Mouse (Mus musculus): ENCODE measurements around the gene Epha8. TPM values are rescaled to one million over a fixed set of nuclear protein-coding genes. Genes with fewer than 3 reads are reported as not detected.

The Epha8 gene
- polyA plus RNA-seq, 1 experiment from 2014 or later: 1.1 TPM

DNA sequence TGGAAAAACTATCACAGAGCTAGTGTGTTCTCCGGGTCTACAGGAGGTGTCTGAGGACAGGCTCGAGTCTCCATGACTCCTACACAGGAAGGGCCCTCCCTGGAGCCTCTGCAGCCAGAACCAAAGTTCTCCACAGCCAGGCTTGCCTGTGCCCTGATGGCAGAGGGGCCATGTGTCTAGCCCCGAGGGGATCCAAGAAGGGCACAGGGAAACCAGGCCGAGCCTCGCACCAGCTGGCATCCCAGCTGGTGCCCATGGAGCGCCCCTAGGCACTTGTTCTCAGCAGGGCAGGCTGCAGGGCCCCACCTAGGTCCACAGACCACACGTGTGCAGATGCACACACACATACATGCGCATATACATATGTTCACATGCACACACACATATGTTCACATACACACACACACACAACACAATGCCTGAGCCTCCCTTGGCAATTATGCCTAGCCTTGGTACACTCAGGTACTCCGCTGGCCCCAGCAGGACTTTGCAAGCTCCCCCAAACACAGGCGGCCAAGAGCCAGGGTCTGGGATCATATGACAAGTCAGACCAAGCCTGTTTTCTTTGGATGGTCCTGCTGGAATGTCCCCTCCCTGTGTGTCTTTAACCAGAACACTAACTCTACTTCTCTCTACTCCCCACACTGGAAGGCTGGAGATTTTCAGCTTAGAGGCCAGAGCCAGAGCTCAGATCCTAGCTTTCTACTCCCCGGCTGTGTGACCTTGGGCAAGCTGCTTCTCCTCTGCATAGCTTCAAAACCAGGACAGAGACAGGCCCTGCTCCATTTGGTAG is 11.9 kb downstream of the Epha8 start:
- Histone ChIP-seq H3K27ac (replicated peaks) (no peak overlapping the region), H3K4me1 (peaks cover 52% of the 10 kb centered on the region)
- WGBS: 77% methylated on average over 11 of the region's 11 CpGs

DNA sequence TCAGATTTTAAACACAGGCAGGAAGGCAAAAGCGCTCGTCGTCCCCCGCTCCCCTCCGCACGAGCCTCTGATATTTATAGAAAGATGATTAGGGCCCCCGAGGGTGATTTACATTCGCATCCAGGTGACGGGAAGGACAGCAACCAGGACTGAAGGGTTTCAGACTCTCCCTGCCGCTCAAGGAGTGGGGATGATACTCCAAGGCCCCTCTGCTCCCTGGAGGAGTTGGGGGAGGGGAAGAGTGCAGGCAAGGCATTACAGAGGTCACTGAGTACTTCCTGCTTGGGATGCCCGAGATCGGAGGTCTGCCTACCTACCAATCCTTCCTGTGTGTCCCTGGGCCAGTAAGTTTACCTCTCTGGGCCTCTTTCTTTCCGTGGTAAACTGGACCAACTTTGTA is 13.4 kb downstream of the Epha8 start:
- DNase-seq (ENCODE audit: low spot score): no peak
- Histone ChIP-seq H3K4me1 (peaks cover 47% of the 10 kb centered on the region), H3K9me3 (no peaks in the 10 kb centered on the region), H3K4me3 (peak overlapping the region; percentile 36; the same call in 1 of the 2 replicates), H3K36me3 (replicated peaks) (no peaks in the 10 kb centered on the region), H3K27ac (replicated peaks) (no peak overlapping the region), H3K27me3 (replicated peaks; ENCODE audit: low read depth, poor library complexity, severe bottlenecking) (peaks cover 88% of the 10 kb centered on the region)
- WGBS: 21% methylated on average over 13 of the region's 13 CpGs

More for the DNA sequence above, 11.9 kb downstream of the Epha8 start:
- no peaks in the 10 kb centered on the region for H3K9me3 ChIP-seq
- DNase-seq (ENCODE audit: low spot score): no peak
- no peak overlapping the region for H3K4me3 ChIP-seq
- H3K27me3 ChIP-seq (replicated peaks; ENCODE audit: low read depth, poor library complexity, severe bottlenecking): peaks cover 92% of the 10 kb centered on the region
- H3K36me3 ChIP-seq (replicated peaks): no peaks in the 10 kb centered on the region

DNA sequence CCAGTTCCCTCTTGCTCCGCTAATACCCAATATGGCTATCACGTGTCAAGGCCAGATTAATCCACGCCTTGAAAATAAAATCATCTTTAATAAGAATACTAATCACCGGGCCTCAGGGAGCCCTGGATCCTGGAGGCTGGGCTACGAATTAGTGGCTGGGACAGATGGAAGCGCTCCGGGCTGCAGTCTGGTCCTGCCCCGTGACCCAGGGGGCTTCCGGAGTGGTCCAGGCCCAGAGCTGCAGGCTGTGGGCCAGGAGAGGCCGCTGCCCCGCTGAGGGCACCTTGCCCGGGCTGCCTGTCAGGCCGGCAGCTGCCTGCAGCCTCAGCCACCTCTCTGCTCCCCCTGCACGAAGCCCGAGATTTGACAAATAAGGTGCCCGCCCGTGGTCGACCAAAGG is 13.9 kb downstream of the Epha8 start:
- H3K36me3 ChIP-seq (replicated peaks): no peaks in the 10 kb centered on the region
- WGBS: 19% methylated on average over 18 of the region's 18 CpGs
- H3K4me3 ChIP-seq: peak overlapping the region; percentile 36
- H3K9me3 ChIP-seq: no peaks in the 10 kb centered on the region
- H3K27ac ChIP-seq (replicated peaks): no peak overlapping the region
- H3K27me3 ChIP-seq (replicated peaks; ENCODE audit: low read depth, poor library complexity, severe bottlenecking): peaks cover 84% of the 10 kb centered on the region
- peaks cover 47% of the 10 kb centered on the region for H3K4me1 ChIP-seq
- DNase-seq (ENCODE audit: low spot score): peak; percentile 31

DNA sequence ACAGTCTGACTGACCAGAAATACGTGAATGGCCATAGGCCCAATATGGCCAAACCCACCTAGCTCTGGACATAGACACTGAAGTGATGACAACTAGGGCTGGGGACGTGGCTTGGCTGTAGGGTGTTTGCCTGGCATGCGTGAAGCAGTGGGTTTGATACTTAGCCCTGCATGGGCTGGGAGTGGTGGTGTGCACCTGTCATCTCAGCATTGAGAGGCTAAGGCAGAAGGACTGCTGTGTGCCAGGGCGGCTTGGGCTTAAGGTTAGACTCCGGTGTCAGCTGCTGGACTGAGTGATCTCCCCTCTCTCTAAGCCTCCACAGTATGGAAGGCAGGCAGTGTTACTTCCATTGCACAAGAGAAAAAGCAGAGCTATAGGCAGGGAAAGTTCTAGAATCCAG is 18.7 kb downstream of the Epha8 start:
- Histone ChIP-seq H3K9me3 (no peaks in the 10 kb centered on the region), H3K27me3 (replicated peaks; ENCODE audit: low read depth, poor library complexity, severe bottlenecking) (peaks cover 64% of the 10 kb centered on the region), H3K4me3 (no peak overlapping the region), H3K36me3 (replicated peaks) (no peaks in the 10 kb centered on the region), H3K27ac (replicated peaks) (no peak overlapping the region), H3K4me1 (peaks cover 22% of the 10 kb centered on the region)
- WGBS: 87% methylated on average over 5 of the region's 5 CpGs
- no peak for DNase-seq (ENCODE audit: low spot score)

DNA sequence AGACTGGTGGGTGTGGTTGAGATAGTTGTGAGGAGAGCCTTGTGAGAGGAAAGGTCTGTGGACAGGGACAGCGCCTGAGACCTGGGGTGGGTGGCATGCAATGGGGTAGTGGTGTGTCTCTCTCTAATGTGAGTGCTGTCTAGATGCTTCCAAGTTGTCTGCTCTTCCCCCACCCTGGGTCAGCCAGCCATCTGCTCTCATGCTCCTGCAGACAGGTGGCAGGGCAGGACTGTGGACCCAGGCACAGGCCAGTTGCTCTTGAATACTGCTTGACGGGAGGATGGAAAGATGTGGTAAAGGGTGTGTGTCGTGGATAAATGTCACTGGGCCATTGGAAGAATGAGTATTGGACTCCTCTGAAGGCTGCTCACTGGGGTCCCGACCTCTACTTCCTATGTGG is 19.3 kb downstream of the Epha8 start:
- no peak overlapping the region for H3K4me3 ChIP-seq
- H3K27me3 ChIP-seq (replicated peaks; ENCODE audit: low read depth, poor library complexity, severe bottlenecking): peaks cover 62% of the 10 kb centered on the region
- peaks cover 17% of the 10 kb centered on the region for H3K4me1 ChIP-seq
- H3K36me3 ChIP-seq (replicated peaks): no peaks in the 10 kb centered on the region
- H3K27ac ChIP-seq (replicated peaks): no peak overlapping the region
- WGBS: 80% methylated on average over 4 of the region's 4 CpGs
- H3K9me3 ChIP-seq: no peaks in the 10 kb centered on the region
- no peak for DNase-seq (ENCODE audit: low spot score)

DNA sequence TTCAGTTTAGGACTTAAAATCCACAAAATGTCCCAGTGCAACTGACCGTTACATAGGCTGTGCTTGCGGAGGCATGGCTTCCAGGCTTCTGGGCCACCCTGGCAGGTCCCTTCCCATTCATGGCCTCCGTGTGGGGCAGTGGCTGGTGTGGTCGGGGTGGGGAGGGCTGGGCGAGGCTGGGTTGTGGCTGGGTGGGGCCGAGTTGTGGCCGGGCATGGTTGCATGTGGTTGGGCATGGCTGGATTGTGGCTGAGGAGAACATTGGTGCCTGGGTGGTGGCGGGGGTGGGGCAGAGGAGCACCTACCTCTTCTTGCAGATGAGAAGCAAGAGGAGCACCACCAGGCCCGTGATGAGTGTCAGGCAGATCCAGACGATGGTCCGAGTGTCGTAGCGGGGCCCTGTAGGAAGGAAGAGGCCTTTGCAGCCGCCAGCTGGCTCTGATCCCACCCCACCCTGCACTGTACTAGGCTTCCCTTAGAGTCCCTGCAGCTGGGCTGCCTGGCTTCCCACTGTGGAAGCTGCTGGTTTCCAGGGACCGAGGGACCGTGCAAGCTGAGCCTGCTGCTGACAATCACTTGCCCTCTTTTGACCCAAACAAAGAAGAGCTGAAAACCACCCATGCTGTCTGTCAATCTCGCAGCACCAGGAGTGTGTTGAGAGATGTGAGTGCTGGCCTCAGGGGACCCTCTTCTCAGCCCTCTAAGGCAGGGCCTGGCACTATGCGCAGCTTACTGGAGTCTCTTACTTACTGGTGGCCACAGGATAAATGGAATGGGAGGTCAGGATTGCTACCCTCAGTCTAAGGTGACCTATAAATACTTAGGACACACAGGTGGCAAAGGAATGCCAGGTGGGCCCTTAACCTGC is 21.6 kb downstream of the Epha8 start:
- no peak for DNase-seq (ENCODE audit: low spot score)
- no peaks in the 10 kb centered on the region for H3K36me3 ChIP-seq (replicated peaks)
- no peak overlapping the region for H3K27ac ChIP-seq (replicated peaks)
- 57% methylated on average over 18 of the region's 18 CpGs for WGBS
- H3K27me3 ChIP-seq (replicated peaks; ENCODE audit: low read depth, poor library complexity, severe bottlenecking): peaks cover 56% of the 10 kb centered on the region
- H3K4me1 ChIP-seq: peaks cover 15% of the 10 kb centered on the region
- no peaks in the 10 kb centered on the region for H3K9me3 ChIP-seq
- no peak overlapping the region for H3K4me3 ChIP-seq

DNA sequence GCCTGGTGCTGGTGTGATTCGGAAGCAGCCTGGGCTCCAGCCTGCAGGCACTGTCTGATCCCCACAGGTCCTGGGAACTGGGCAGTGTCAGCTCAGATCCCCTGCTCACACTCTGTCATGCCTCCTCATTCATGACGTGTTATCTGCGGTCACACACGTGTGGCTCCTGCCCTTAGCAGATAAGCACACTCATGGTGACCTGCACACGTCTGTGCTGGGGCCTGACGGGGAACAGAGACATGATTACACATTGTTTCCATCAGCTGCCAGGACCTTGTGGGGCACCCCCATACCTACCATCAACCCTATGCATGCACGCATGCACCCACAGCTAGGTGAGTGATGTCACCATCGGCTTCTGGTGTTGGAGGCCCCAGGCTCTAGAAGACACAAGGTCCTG is 26.1 kb downstream of the Epha8 start:
- Histone ChIP-seq H3K27ac (replicated peaks) (no peak overlapping the region), H3K9me3 (no peaks in the 10 kb centered on the region), H3K4me1 (peaks cover 13% of the 10 kb centered on the region), H3K27me3 (replicated peaks; ENCODE audit: low read depth, poor library complexity, severe bottlenecking) (peaks cover 48% of the 10 kb centered on the region), H3K4me3 (no peak overlapping the region), H3K36me3 (replicated peaks) (no peaks in the 10 kb centered on the region)
- no peak for DNase-seq (ENCODE audit: low spot score)
- WGBS: 86% methylated on average over 8 of the region's 8 CpGs

DNA sequence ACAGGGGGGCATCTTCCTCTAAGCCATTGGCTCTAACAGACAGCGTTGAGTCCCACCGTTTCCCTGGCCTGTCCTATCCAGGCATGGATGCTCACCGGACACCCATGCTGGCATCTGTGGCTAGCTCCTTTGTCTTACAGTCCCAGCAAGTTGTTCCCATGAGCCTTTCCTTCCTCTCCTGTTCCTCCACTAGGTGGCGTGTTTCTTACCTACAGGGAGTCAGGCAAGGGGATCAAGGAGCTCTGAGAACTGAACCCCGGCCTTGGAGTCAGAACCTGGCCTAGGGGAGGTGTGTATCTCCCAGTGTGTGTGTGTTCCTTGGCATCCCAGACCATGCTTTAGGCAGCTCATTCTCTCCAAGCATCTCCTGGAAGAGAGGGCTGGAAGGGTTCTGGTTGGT is 27.7 kb downstream of the Epha8 start:
- Histone ChIP-seq H3K4me3 (no peak overlapping the region), H3K27ac (replicated peaks) (no peak overlapping the region), H3K9me3 (no peaks in the 10 kb centered on the region), H3K4me1 (no peaks in the 10 kb centered on the region), H3K27me3 (replicated peaks; ENCODE audit: low read depth, poor library complexity, severe bottlenecking) (peaks cover 57% of the 10 kb centered on the region), H3K36me3 (replicated peaks) (no peaks in the 10 kb centered on the region)
- DNase-seq (ENCODE audit: low spot score): peak; percentile 52
- 12% methylated on average over 5 of the region's 5 CpGs for WGBS

DNA sequence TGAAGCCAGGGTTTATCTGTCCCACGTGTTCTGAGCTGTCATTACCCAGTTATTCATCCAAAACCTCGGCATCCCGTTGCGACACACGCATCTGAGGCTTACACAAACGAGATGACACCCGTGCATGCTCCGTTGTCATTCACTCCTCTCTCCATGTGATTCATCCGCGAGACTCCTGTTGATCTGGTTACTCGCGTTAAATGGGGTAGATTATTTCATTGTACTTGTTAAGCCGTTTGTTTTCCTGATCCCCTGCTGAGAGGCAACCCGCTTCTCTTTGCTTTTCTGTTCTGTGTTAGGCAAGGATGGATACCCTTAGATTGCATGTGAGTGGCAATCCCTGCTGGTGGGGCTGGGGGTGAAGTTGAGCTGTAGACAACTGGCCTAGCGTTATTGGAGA is 30.8 kb downstream of the Epha8 start:
- Histone ChIP-seq H3K27me3 (replicated peaks; ENCODE audit: low read depth, poor library complexity, severe bottlenecking) (peaks cover 42% of the 10 kb centered on the region), H3K4me1 (no peaks in the 10 kb centered on the region), H3K9me3 (no peaks in the 10 kb centered on the region), H3K4me3 (no peak overlapping the region), H3K27ac (replicated peaks) (no peak overlapping the region), H3K36me3 (replicated peaks) (no peaks in the 10 kb centered on the region)
- DNase-seq (ENCODE audit: low spot score): no peak
- 12% methylated on average over 15 of the region's 15 CpGs for WGBS

DNA sequence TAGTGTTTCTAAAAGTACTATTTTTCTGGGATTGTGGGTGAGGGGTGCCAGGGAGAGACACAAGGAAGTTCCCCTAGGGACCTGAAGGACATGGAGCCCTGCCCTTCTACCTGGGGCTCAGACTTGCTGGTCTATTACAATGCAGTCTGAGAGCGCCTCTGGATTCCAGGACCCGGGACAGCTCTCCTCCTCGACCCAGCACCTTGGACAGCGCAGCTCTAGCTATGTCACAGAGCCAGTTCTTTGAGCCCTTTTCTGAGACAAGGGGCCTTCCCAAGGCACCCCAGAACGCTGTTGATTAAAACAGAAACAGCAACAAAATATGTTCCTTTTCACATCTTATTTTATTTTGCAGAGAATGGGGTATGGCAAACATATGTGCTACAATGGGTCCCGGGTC is 32.1 kb downstream of the Epha8 start:
- H3K27ac ChIP-seq (replicated peaks): no peak overlapping the region
- peaks cover 36% of the 10 kb centered on the region for H3K27me3 ChIP-seq (replicated peaks; ENCODE audit: low read depth, poor library complexity, severe bottlenecking)
- H3K36me3 ChIP-seq (replicated peaks): no peaks in the 10 kb centered on the region
- H3K9me3 ChIP-seq: no peaks in the 10 kb centered on the region
- DNase-seq (ENCODE audit: low spot score): peak; percentile 87
- 5% methylated on average over 6 of the region's 6 CpGs for WGBS
- H3K4me3 ChIP-seq: no peak overlapping the region
- no peaks in the 10 kb centered on the region for H3K4me1 ChIP-seq

DNA sequence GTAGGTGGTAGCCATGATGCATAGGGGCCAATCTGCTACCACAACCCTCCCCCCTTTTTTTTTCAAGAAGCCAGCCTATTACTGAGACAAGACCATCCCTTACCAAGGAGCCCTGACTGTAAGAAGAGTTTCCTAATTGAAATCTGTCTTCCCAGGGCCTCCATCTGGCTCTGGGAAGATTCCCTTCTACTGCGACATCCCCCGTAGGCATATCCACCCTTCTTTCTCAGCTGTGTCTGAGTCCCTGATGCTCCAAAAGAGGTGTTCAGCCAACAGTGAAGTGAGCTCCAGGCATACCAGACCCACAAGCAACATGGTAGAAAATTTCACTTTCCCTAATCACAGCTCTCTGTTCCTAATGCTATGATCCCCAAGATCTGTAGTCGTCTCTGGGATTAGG is 37.1 kb downstream of the Epha8 start:
- Histone ChIP-seq H3K9me3 (no peaks in the 10 kb centered on the region), H3K4me3 (no peak overlapping the region), H3K27me3 (replicated peaks; ENCODE audit: low read depth, poor library complexity, severe bottlenecking) (peaks cover 3% of the 10 kb centered on the region; the same call in 1 of the 2 replicates), H3K27ac (replicated peaks) (no peak overlapping the region), H3K4me1 (peaks cover 8% of the 10 kb centered on the region), H3K36me3 (replicated peaks) (no peaks in the 10 kb centered on the region)
- DNase-seq (ENCODE audit: low spot score): no peak
- 83% methylated on average over 3 of the region's 3 CpGs for WGBS

DNA sequence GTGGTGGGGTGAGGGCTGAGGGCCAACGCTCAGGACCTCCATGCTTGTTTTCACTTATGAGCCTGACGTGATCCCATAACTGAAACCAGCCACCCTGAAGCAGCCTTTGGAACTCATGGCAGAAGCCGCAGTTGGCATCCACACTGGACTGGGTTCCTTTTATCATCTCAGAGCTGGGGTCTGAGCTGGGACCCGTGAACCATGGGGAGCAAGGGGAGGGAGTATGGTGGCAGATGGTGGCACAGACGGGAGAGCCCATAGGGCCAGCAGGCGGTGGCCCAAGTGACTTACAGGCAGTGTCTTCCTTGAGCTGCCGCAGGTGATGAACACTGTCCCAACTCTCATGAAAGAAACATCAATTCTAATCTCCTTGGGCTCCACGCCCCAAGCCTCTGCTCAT is 37.8 kb downstream of the Epha8 start:
- Histone ChIP-seq H3K27me3 (replicated peaks; ENCODE audit: low read depth, poor library complexity, severe bottlenecking) (peaks cover 6% of the 10 kb centered on the region; the same call in 1 of the 2 replicates), H3K4me1 (peaks cover 8% of the 10 kb centered on the region), H3K36me3 (replicated peaks) (no peaks in the 10 kb centered on the region), H3K9me3 (no peaks in the 10 kb centered on the region), H3K4me3 (no peak overlapping the region), H3K27ac (replicated peaks) (no peak overlapping the region)
- 89% methylated on average over 8 of the region's 8 CpGs for WGBS
- no peak for DNase-seq (ENCODE audit: low spot score)

DNA sequence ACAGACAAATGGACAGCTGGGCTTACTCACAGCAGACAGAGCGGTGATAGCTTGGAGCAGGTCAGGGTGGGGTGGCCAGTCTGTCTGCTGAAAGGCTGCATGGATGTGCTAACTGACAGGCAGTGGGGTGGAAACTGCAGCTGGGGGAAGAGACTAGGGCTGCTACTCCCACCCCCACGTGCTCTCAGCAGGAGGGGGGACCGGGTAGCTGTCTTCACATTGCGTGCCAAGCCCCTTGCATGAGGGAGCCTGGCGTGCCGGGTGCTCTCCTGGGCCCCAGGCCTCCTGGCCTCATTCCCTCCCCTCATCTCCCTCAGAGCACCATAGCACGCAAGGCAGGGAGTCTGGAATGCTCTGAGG is 39.5 kb downstream of the Epha8 start:
- H3K27ac ChIP-seq (replicated peaks): no peak overlapping the region
- H3K4me1 ChIP-seq: peaks cover 16% of the 10 kb centered on the region
- WGBS: 49% methylated on average over 7 of the region's 7 CpGs
- H3K9me3 ChIP-seq: no peaks in the 10 kb centered on the region
- no peaks in the 10 kb centered on the region for H3K36me3 ChIP-seq (replicated peaks)
- H3K4me3 ChIP-seq: no peak overlapping the region
- DNase-seq (ENCODE audit: low spot score): no peak
- peaks cover 15% of the 10 kb centered on the region for H3K27me3 ChIP-seq (replicated peaks; ENCODE audit: low read depth, poor library complexity, severe bottlenecking)

Data from embryonic facial prominence, embryonic 10.5 days (tissue).